Mouse (Mus musculus) lung, postnatal 0 days (tissue): ENCODE measurements at regions not wholly inside any gene's neighbourhood (a gene's known extent, or its start where the extent isn't known, plus 50 kb on each side); places are given as distances from the start of the nearest gene placed in this dataset.

Experiments used
- ATAC-seq: fragments of 200-750 bp; cut with Nextera tagmentation; 2 replicates; pipeline ENCODE4 v1.8.0; 2017; ENCODE audit warnings: moderate library complexity
- DNase-seq: peaks from one replicate; pipeline ENCODE4 v3.0.0-alpha.2; 2016; ENCODE audit warnings: low spot score
- H3K27ac ChIP-seq: fragments of 300-500 bp; sonication (generic); 2 replicates; pipeline ENCODE4 v1.5.1; 2014; ENCODE audit warnings: antibody characterized with exemption, mild to moderate bottlenecking, low read length, mixed read lengths
- H3K27me3 ChIP-seq: fragments of 300-500 bp; sonication (generic); replicated peaks from 2 replicates; pipeline ENCODE4 v1.6.1; 2014; ENCODE audit warnings: low read length, mixed read lengths; ENCODE audit not compliant: insufficient read depth
- H3K36me3 ChIP-seq: fragments of 300-500 bp; sonication (generic); 2 replicates; pipeline ENCODE4 v1.6.1; 2014; ENCODE audit warnings: low read length, mixed read lengths; ENCODE audit not compliant: insufficient read depth
- H3K4me1 ChIP-seq: fragments of 300-500 bp; sonication (generic); 2 replicates; pipeline ENCODE4 v1.6.1; 2014; ENCODE audit warnings: antibody characterized with exemption, low read depth, low read length, mixed read lengths; ENCODE audit not compliant: insufficient read depth
- H3K4me2 ChIP-seq: fragments of 300-500 bp; sonication (generic); replicated peaks from 2 replicates; pipeline ENCODE4 v1.6.1; 2014; ENCODE audit warnings: low read depth, mild to moderate bottlenecking, low read length, moderate library complexity, mixed read lengths
- H3K4me3 ChIP-seq: fragments of 300-500 bp; sonication (generic); 2 replicates; pipeline ENCODE4 v1.5.1; 2014; ENCODE audit warnings: low read depth, low read length
- H3K9ac ChIP-seq: fragments of 300-500 bp; sonication (generic); replicated peaks from 2 replicates; pipeline ENCODE4 v1.6.1; 2014; ENCODE audit warnings: low read depth, mild to moderate bottlenecking
- H3K9me3 ChIP-seq: fragments of 300-500 bp; sonication (generic); 2 replicates; pipeline ENCODE4 v1.6.1; 2016; ENCODE audit warnings: low read length, mixed read lengths
- CTCF ChIP-seq: IDR thresholded peaks from 2 replicates; pipeline ENCODE4 v1.5.1; 2016; ENCODE audit warnings: antibody characterized with exemption, mild to moderate bottlenecking
- EP300 ChIP-seq: IDR thresholded peaks from 2 replicates; pipeline ENCODE4 v1.6.1; 2016; ENCODE audit warnings: antibody characterized with exemption, mild to moderate bottlenecking, control low read depth
- WGBS: fragments of 180-500 bp; shearing (Covaris S2); extraction: QIAGEN DNeasy Blood & Tissue Kit; methylation state at CpG from one replicate; pipeline ENCODE4 v1.1.7; 2014; 5-methylcytosine and 5-hydroxymethylcytosine counted together

DNA sequence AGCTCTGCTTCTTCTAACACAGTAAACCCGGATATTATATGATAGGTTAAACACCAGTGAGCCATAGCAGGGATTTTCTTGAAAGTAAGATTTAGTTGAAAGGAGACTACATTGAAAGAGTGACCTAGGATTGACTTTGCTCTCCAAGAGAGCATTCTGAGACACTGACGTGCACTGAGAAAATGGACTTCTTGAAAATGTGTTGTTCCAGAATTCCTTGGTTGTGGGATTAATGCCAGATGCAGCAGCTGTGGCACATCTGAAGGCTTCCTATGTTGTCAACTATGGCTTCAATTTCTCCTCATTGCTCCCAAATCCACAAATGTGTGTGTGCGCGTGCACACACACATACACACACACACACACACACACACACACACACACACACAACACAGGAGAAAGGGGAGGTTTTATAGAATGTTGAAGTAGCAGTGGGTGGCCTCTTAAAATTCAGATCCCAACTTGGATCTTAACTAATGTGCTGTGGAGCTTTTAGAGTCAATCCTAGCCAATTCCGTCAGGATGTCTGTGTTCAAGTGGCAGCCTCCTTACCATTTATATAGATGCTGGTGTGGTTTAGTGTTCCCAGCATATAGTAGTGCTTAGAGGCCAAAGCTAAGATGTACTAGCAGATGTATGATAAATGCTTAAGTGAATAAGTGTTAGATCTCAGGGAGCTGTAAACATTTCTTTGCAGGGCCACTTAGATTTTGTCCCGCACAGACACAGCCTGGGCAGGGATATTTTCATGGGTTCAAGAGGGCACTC, 346.5 kb downstream of the C1d start:
- Histone ChIP-seq H3K27ac (no peak overlapping the region), H3K4me2 (no peak overlapping the region), H3K27me3 (no peaks in the 10 kb centered on the region), H3K4me1 (no peaks in the 10 kb centered on the region), H3K9me3 (no peaks in the 10 kb centered on the region), H3K9ac (no peak overlapping the region), H3K36me3 (no peaks in the 10 kb centered on the region), H3K4me3 (no peak overlapping the region)
- ATAC-seq (peak; percentile 57), DNase-seq (peak; percentile 64)
- 54% methylated on average over 6 of the region's 6 CpGs for WGBS
- peak; percentile 39; the same call in 1 of the 2 replicates for TF ChIP-seq EP300
- no peak for TF ChIP-seq CTCF

DNA sequence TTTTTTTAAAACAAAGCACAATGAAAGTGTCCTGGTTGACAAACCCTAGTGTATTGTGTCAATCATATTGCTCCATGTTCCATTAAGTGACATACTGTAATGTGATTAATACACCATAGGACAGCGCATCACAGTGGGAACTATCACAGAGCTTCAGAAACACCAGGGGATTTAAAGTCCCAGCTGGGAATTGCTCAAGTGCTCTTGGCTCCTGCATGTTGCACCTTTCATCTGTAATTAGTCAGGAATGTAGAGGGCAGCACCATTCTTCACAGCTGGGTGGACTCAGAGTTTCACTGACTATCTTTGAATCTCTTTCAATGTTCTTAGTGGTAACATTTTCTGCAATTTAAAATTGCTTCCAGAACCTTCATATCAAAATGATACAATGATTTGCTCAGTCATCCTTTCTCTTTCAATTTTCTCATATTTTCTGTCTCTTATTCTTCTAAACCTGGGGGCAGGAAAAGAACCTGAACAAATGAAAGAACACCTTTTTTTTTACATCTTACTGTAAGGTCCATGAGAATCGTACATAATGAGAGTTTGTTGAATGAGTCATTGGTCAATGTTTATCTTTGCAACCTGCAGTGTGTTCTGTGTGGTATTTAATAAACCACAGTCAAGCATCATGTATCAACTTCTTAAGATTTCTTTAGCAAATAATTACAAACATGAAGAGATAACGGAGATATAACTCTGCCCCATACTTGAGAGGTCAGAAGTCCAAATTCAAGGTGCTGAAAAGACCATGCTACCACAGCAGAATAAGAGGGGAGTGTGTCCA, 333.0 kb downstream of the Etaa1 start:
- H3K9me3 ChIP-seq: no peaks in the 10 kb centered on the region
- TF ChIP-seq EP300 (no peak), CTCF (no peak)
- H3K27me3 ChIP-seq: no peaks in the 10 kb centered on the region
- DNase-seq (no peak), ATAC-seq (no peak)
- H3K36me3 ChIP-seq: no peaks in the 10 kb centered on the region
- no peak overlapping the region for H3K4me3 ChIP-seq
- no peaks in the 10 kb centered on the region for H3K4me1 ChIP-seq
- H3K9ac ChIP-seq: no peak overlapping the region
- H3K27ac ChIP-seq: no peak overlapping the region
- no peak overlapping the region for H3K4me2 ChIP-seq
- 45% methylated on average over 3 of the region's 3 CpGs for WGBS

DNA sequence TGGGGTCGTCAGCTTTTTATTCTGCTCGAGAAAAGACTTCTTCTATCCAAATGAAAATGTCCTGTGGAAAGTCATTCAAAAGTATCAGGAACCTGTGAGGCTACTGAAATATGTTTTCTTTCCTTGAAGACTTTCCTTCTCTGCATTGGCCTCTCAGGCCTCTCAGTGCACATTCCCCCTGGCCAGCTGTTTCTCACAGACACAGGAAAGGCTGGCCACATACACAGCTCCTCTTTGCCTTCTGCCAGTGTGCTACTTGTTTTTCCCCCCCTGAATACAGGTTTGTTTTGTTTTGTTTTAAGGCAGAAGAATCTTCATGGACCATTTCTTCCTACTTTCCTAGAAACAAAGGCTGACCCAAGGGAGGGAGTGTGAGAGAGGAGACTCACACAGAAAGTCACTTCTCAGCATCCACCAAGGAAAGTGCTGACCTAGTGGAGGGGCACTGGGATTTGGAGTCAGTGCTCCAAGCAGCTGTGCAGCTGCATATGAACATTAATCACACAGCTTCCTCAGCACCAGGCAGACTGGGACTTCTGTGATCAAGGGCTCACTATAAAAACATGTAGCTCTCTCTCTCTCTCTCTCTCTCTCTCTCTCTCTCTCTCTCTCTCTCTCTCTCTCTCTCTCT, 324.0 kb downstream of the Etaa1 start:
- H3K4me2 ChIP-seq: no peak overlapping the region
- ATAC-seq (no peak), DNase-seq (no peak)
- H3K27ac ChIP-seq: no peak overlapping the region
- no peaks in the 10 kb centered on the region for H3K36me3 ChIP-seq
- no peaks in the 10 kb centered on the region for H3K27me3 ChIP-seq
- H3K9me3 ChIP-seq: no peaks in the 10 kb centered on the region
- H3K4me3 ChIP-seq: no peak overlapping the region
- H3K9ac ChIP-seq: no peak overlapping the region
- no peak for TF ChIP-seq EP300
- TF ChIP-seq CTCF: no peak
- WGBS: 71% methylated on average over 2 of the region's 2 CpGs
- no peaks in the 10 kb centered on the region for H3K4me1 ChIP-seq

GRCm38 (mm10) chr11:17630172-17630553, 323.5 kb downstream of the Etaa1 start:
- H3K27me3 ChIP-seq: no peaks in the 10 kb centered on the region
- TF ChIP-seq EP300 (no peak), CTCF (no peak)
- no peaks in the 10 kb centered on the region for H3K4me1 ChIP-seq
- H3K4me2 ChIP-seq: no peak overlapping the region
- H3K27ac ChIP-seq: no peak overlapping the region
- no CpG with 5 or more reads among the region's 1 CpGs for WGBS
- no peaks in the 10 kb centered on the region for H3K36me3 ChIP-seq
- H3K4me3 ChIP-seq: no peak overlapping the region
- DNase-seq (no peak), ATAC-seq (no peak)
- no peak overlapping the region for H3K9ac ChIP-seq
- no peaks in the 10 kb centered on the region for H3K9me3 ChIP-seq

GRCm38 (mm10) chr11:17637158-17637557, 316.5 kb downstream of the Etaa1 start:
- ATAC-seq: no peak
- no peak for DNase-seq
- no peak overlapping the region for H3K9ac ChIP-seq

GRCm38 (mm10) chr11:17639922-17640321, 313.8 kb downstream of the Etaa1 start:
- Histone ChIP-seq H3K4me2 (no peak overlapping the region), H3K4me1 (no peaks in the 10 kb centered on the region), H3K36me3 (no peaks in the 10 kb centered on the region), H3K4me3 (no peak overlapping the region), H3K9me3 (no peaks in the 10 kb centered on the region), H3K9ac (no peak overlapping the region), H3K27me3 (no peaks in the 10 kb centered on the region), H3K27ac (no peak overlapping the region)
- TF ChIP-seq EP300 (no peak), CTCF (peak; percentile 27; the same call in 1 of the 2 replicates)
- no peak for ATAC-seq
- WGBS: 67% methylated on average over 7 of the region's 7 CpGs
- DNase-seq: no peak

More at GRCm38 (mm10) chr11:17637158-17637557, 316.5 kb downstream of the Etaa1 start:
- Histone ChIP-seq H3K27ac (no peak overlapping the region), H3K4me3 (no peak overlapping the region), H3K9me3 (no peaks in the 10 kb centered on the region), H3K36me3 (no peaks in the 10 kb centered on the region), H3K4me2 (no peak overlapping the region), H3K27me3 (no peaks in the 10 kb centered on the region), H3K4me1 (no peaks in the 10 kb centered on the region)
- TF ChIP-seq CTCF (no peak), EP300 (no peak)
- WGBS: 64% methylated on average over 3 of the region's 3 CpGs
